Mouse (Mus musculus) hindbrain, embryonic 12.5 days (tissue): ENCODE measurements around the gene Maml3. TPM values are rescaled to one million over a fixed set of nuclear protein-coding genes. Genes with fewer than 3 reads are reported as not detected.

Source experiments
- ATAC-seq: fragments of 200-750 bp; cut with Nextera tagmentation; 2 replicates; pipeline ENCODE4 v1.8.0; 2017; ENCODE audit warnings: moderate TSS enrichment; ENCODE audit not compliant: low FRiP score
- H3K27ac ChIP-seq: fragments of 300-500 bp; sonication (generic); 2 replicates; pipeline ENCODE4 v1.5.1; 2016; ENCODE audit warnings: mild to moderate bottlenecking
- H3K27me3 ChIP-seq: fragments of 300-500 bp; sonication (generic); 2 replicates; pipeline ENCODE4 v1.6.1; 2016; ENCODE audit warnings: mild to moderate bottlenecking
- H3K36me3 ChIP-seq: fragments of 300-500 bp; sonication (generic); 2 replicates; pipeline ENCODE4 v1.6.1; 2016; ENCODE audit warnings: mild to moderate bottlenecking
- H3K4me1 ChIP-seq: fragments of 300-500 bp; sonication (generic); 2 replicates; pipeline ENCODE4 v1.6.1; 2016
- H3K4me2 ChIP-seq: fragments of 300-500 bp; sonication (generic); replicated peaks from 2 replicates; pipeline ENCODE4 v1.6.1; 2016; ENCODE audit warnings: mild to moderate bottlenecking
- H3K4me3 ChIP-seq: fragments of 300-500 bp; sonication (generic); 2 replicates; pipeline ENCODE4 v1.5.1; 2016; ENCODE audit warnings: mild to moderate bottlenecking
- H3K9ac ChIP-seq: fragments of 300-500 bp; sonication (generic); 2 replicates; pipeline ENCODE4 v1.6.1; 2016; ENCODE audit warnings: mild to moderate bottlenecking, moderate library complexity
- H3K9me3 ChIP-seq: fragments of 300-500 bp; sonication (generic); replicated peaks from 2 replicates; pipeline ENCODE4 v1.6.1; 2016; ENCODE audit warnings: mild to moderate bottlenecking
- WGBS: fragments of 180-500 bp; shearing (Covaris S2); methylation state at CpG from one replicate; pipeline ENCODE4 v1.1.7; 2016; 5-methylcytosine and 5-hydroxymethylcytosine counted together
- polyA plus RNA-seq: library from polyadenylated mRNA; unstranded; fragments of >200 nt; fragmentation: Nextera tagmentation; extraction: Ambion mirVana; gene quantifications from 2 replicates; pipeline ENCODE4 v1.2.1, GENCODE M21; 2016

Gene Maml3
- polyA plus RNA-seq, 1 experiment from 2014 or later = 8.3 TPM

- Histone ChIP-seq H3K4me2 (no peak overlapping the region), H3K4me3 (no peak overlapping the region), H3K27me3 (no peaks in the 10 kb centered on the region), H3K9ac (no peak overlapping the region), H3K36me3 (no peaks in the 10 kb centered on the region), H3K4me1 (peaks cover 3% of the 10 kb centered on the region; the same call in 1 of the 2 replicates), H3K27ac (no peak overlapping the region), H3K9me3 (no peaks in the 10 kb centered on the region)
- 77% methylated on average over 11 of the region's 11 CpGs for WGBS
- ATAC-seq = no peak
These were observed 442.9 kb downstream of the Maml3 start for GRCm38 (mm10) chr3:51661880-51662550.

- Histone ChIP-seq H3K4me3 (no peak overlapping the region), H3K27me3 (no peaks in the 10 kb centered on the region), H3K36me3 (no peaks in the 10 kb centered on the region), H3K4me2 (no peak overlapping the region), H3K9me3 (no peaks in the 10 kb centered on the region), H3K27ac (no peak overlapping the region), H3K4me1 (peaks cover 3% of the 10 kb centered on the region; the same call in 1 of the 2 replicates), H3K9ac (no peak overlapping the region)
- WGBS = 71% methylated on average over 5 of the region's 5 CpGs
- ATAC-seq = no peak
These were observed 443.5 kb downstream of the Maml3 start for GRCm38 (mm10) chr3:51661376-51661775.

GRCm38 (mm10) chr3:51660821-51661276 is 444.0 kb downstream of the Maml3 start:
- H3K4me2 ChIP-seq = no peak overlapping the region
- H3K9me3 ChIP-seq = no peaks in the 10 kb centered on the region
- 82% methylated on average over 3 of the region's 3 CpGs for WGBS
- peaks cover 3% of the 10 kb centered on the region; the same call in 1 of the 2 replicates for H3K4me1 ChIP-seq
- no peak overlapping the region for H3K9ac ChIP-seq
- no peak for ATAC-seq
- H3K36me3 ChIP-seq = no peaks in the 10 kb centered on the region
- H3K4me3 ChIP-seq = no peak overlapping the region
- no peak overlapping the region for H3K27ac ChIP-seq
- H3K27me3 ChIP-seq = no peaks in the 10 kb centered on the region

GRCm38 (mm10) chr3:51660060-51660459 is 444.8 kb downstream of the Maml3 start, which contains the start of gene Mgst2:
Mgst2 (plus strand) TSS chr3:51660360.
- Histone ChIP-seq H3K9ac (no peak within 1 kb of the TSS), H3K27me3 (no peaks in the 10 kb centered on the region), H3K4me2 (no peak within 1 kb of the TSS), H3K9me3 (no peaks in the 10 kb centered on the region), H3K4me1 (peaks cover 3% of the 10 kb centered on the region; the same call in 1 of the 2 replicates), H3K4me3 (no peak within 1 kb of the TSS), H3K27ac (no peak within 1 kb of the TSS), H3K36me3 (no peaks in the 10 kb centered on the region)
- WGBS = 65% methylated on average over 4 of the region's 4 CpGs
- no peak for ATAC-seq

- Histone ChIP-seq H3K27ac (no peak overlapping the region), H3K4me2 (no peak overlapping the region), H3K9ac (no peak overlapping the region), H3K9me3 (no peaks in the 10 kb centered on the region), H3K27me3 (no peaks in the 10 kb centered on the region), H3K36me3 (no peaks in the 10 kb centered on the region), H3K4me1 (peaks cover 3% of the 10 kb centered on the region; the same call in 1 of the 2 replicates), H3K4me3 (no peak overlapping the region)
- WGBS = 85% methylated on average over 5 of the region's 5 CpGs
- ATAC-seq = no peak
These were observed 445.5 kb downstream of the Maml3 start for GRCm38 (mm10) chr3:51659415-51659814.

GRCm38 (mm10) chr3:51654303-51655055 is 450.4 kb downstream of the Maml3 start:
- Histone ChIP-seq H3K4me1 (peaks cover 9% of the 10 kb centered on the region), H3K27me3 (no peaks in the 10 kb centered on the region), H3K36me3 (no peaks in the 10 kb centered on the region), H3K4me2 (no peak overlapping the region), H3K9ac (no peak overlapping the region), H3K4me3 (no peak overlapping the region), H3K27ac (no peak overlapping the region), H3K9me3 (no peaks in the 10 kb centered on the region)
- no peak for ATAC-seq
- WGBS = 86% methylated on average over 6 of the region's 6 CpGs

GRCm38 (mm10) chr3:51652701-51653100 is 452.2 kb downstream of the Maml3 start:
- ATAC-seq = no peak
- 0 out of 2 replicates have a peak overlapping the region, but pooled peaks have one; percentile 24 for H3K9ac ChIP-seq
- H3K27ac ChIP-seq = peak overlapping the region; percentile 23
- H3K27me3 ChIP-seq = no peaks in the 10 kb centered on the region
- H3K9me3 ChIP-seq = no peaks in the 10 kb centered on the region
- H3K4me3 ChIP-seq = no peak overlapping the region
- peak overlapping the region; percentile 42 for H3K4me2 ChIP-seq
- WGBS = 5% methylated on average over 9 of the region's 9 CpGs
- peaks cover 9% of the 10 kb centered on the region for H3K4me1 ChIP-seq
- H3K36me3 ChIP-seq = no peaks in the 10 kb centered on the region

GRCm38 (mm10) chr3:51652292-51652691 is 452.6 kb downstream of the Maml3 start:
- no peaks in the 10 kb centered on the region for H3K9me3 ChIP-seq
- peak overlapping the region; percentile 23; the same call in 1 of the 2 replicates for H3K27ac ChIP-seq
- peaks cover 9% of the 10 kb centered on the region for H3K4me1 ChIP-seq
- no peak overlapping the region for H3K4me3 ChIP-seq
- peak overlapping the region; percentile 42 for H3K4me2 ChIP-seq
- no peaks in the 10 kb centered on the region for H3K27me3 ChIP-seq
- WGBS = 5% methylated on average over 9 of the region's 9 CpGs
- H3K36me3 ChIP-seq = no peaks in the 10 kb centered on the region
- H3K9ac ChIP-seq = 0 out of 2 replicates have a peak overlapping the region, but pooled peaks have one; percentile 24
- ATAC-seq = peak; percentile 57; the same call in 1 of the 2 replicates

GRCm38 (mm10) chr3:51651149-51651548 is 453.7 kb downstream of the Maml3 start:
- no peaks in the 10 kb centered on the region for H3K36me3 ChIP-seq
- WGBS = 72% methylated on average over 2 of the region's 2 CpGs
- no peaks in the 10 kb centered on the region for H3K27me3 ChIP-seq
- no peak overlapping the region for H3K9ac ChIP-seq
- H3K9me3 ChIP-seq = no peaks in the 10 kb centered on the region
- no peak overlapping the region for H3K4me2 ChIP-seq
- no peak overlapping the region for H3K4me3 ChIP-seq
- peaks cover 9% of the 10 kb centered on the region for H3K4me1 ChIP-seq
- no peak overlapping the region for H3K27ac ChIP-seq
- peak; percentile 53; the same call in 1 of the 2 replicates for ATAC-seq

- Histone ChIP-seq H3K36me3 (no peaks in the 10 kb centered on the region), H3K9ac (no peak overlapping the region), H3K9me3 (no peaks in the 10 kb centered on the region), H3K4me3 (no peak overlapping the region), H3K27ac (no peak overlapping the region), H3K4me2 (no peak overlapping the region), H3K4me1 (peaks cover 9% of the 10 kb centered on the region), H3K27me3 (no peaks in the 10 kb centered on the region)
- no peak for ATAC-seq
- WGBS = 81% methylated on average over 8 of the region's 8 CpGs
These were observed 454.9 kb downstream of the Maml3 start for GRCm38 (mm10) chr3:51649986-51650385.

- Histone ChIP-seq H3K36me3 (no peaks in the 10 kb centered on the region), H3K4me2 (no peak overlapping the region), H3K9ac (no peak overlapping the region), H3K27me3 (no peaks in the 10 kb centered on the region), H3K27ac (no peak overlapping the region), H3K4me3 (no peak overlapping the region), H3K4me1 (peaks cover 9% of the 10 kb centered on the region), H3K9me3 (no peaks in the 10 kb centered on the region)
- no peak for ATAC-seq
- 79% methylated on average over 8 of the region's 8 CpGs for WGBS
These were observed 455.4 kb downstream of the Maml3 start for GRCm38 (mm10) chr3:51649426-51649825.

- H3K4me2 ChIP-seq = peak overlapping the region; percentile 31
- peak; percentile 60 for ATAC-seq
- H3K27ac ChIP-seq = no peak overlapping the region
- H3K36me3 ChIP-seq = no peaks in the 10 kb centered on the region
- H3K9me3 ChIP-seq = no peaks in the 10 kb centered on the region
- no peak overlapping the region for H3K4me3 ChIP-seq
- WGBS = 39% methylated on average over 15 of the region's 15 CpGs
- H3K27me3 ChIP-seq = no peaks in the 10 kb centered on the region
- H3K9ac ChIP-seq = no peak overlapping the region
- H3K4me1 ChIP-seq = peaks cover 9% of the 10 kb centered on the region
These were observed 456.7 kb downstream of the Maml3 start for GRCm38 (mm10) chr3:51648037-51648664.
